Mouse (Mus musculus) embryonic facial prominence, embryonic 14.5 days (tissue): ENCODE results near the gene Fam162b. TPM values are rescaled to one million over a fixed set of nuclear protein-coding genes. Genes with fewer than 3 reads are reported as not detected.

Experiments
- ATAC-seq: fragments of 200-750 bp; cut with Nextera tagmentation; 2 replicates; pipeline ENCODE4 v1.8.0; 2017; ENCODE audit warnings: low read depth, moderate number of reproducible peaks, moderate TSS enrichment
- DNase-seq: peaks from one replicate; pipeline ENCODE4 v3.0.0-alpha.2; 2015; ENCODE audit warnings: low spot score
- H3K27ac ChIP-seq: fragments of 300-500 bp; sonication (generic); replicated peaks from 2 replicates; pipeline ENCODE4 v1.5.1; 2014; ENCODE audit warnings: low read depth, mild to moderate bottlenecking, low read length, moderate library complexity
- H3K27me3 ChIP-seq: fragments of 300-500 bp; sonication (generic); replicated peaks from 2 replicates; pipeline ENCODE4 v1.6.1; 2014; ENCODE audit warnings: low read length; ENCODE audit not compliant: control insufficient read depth, insufficient read depth
- H3K36me3 ChIP-seq: fragments of 300-500 bp; sonication (generic); 2 replicates; pipeline ENCODE4 v1.6.1; 2014; ENCODE audit warnings: low read length, mixed read lengths; ENCODE audit not compliant: control insufficient read depth, insufficient read depth
- H3K4me1 ChIP-seq: fragments of 300-500 bp; sonication (generic); 2 replicates; pipeline ENCODE4 v1.6.1; 2014; ENCODE audit warnings: antibody characterized with exemption, low read length; ENCODE audit not compliant: control insufficient read depth, insufficient read depth
- H3K4me2 ChIP-seq: fragments of 300-500 bp; sonication (generic); 2 replicates; pipeline ENCODE4 v1.6.1; 2014; ENCODE audit warnings: low read depth, mild to moderate bottlenecking, low read length, moderate library complexity, mixed read lengths
- H3K4me3 ChIP-seq: fragments of 300-500 bp; sonication (generic); 2 replicates; pipeline ENCODE4 v1.5.1; 2014; ENCODE audit warnings: low read depth, mild to moderate bottlenecking, low read length
- H3K9ac ChIP-seq: fragments of 300-500 bp; sonication (generic); 2 replicates; pipeline ENCODE4 v1.6.1; 2014; ENCODE audit warnings: low read depth, mild to moderate bottlenecking, low read length, moderate library complexity, mixed read lengths
- H3K9me3 ChIP-seq: fragments of 300-500 bp; sonication (generic); 2 replicates; pipeline ENCODE4 v1.6.1; 2016; ENCODE audit warnings: low read length; ENCODE audit not compliant: control insufficient read depth
- WGBS: fragments of 180-500 bp; shearing (Covaris S2); extraction: QIAGEN DNeasy Blood & Tissue Kit; methylation state at CpG from one replicate; pipeline ENCODE4 v1.1.7; 2014; 5-methylcytosine and 5-hydroxymethylcytosine counted together
- polyA plus RNA-seq: library from polyadenylated mRNA; unstranded; fragments of >200 nt; fragmentation: Nextera tagmentation; extraction: Ambion mirVana; gene quantifications from 2 replicates; pipeline ENCODE4 v1.2.1, GENCODE M21; 2014

Gene Fam162b
- polyA plus RNA-seq, result 1.5 and 2.3 TPM in 2 replicates

- Histone ChIP-seq H3K9me3 (no peaks in the 10 kb centered on the region), H3K27me3 (no peaks in the 10 kb centered on the region; the same call in 1 of the 2 replicates), H3K4me2 (peak within 1 kb of the TSS; percentile 62), H3K4me3 (peak within 1 kb of the TSS; percentile 22), H3K4me1 (no peaks in the 10 kb centered on the region), H3K36me3 (no peaks in the 10 kb centered on the region), H3K9ac (0 out of 2 replicates have a peak within 1 kb of the TSS, but pooled peaks have one; percentile 35), H3K27ac (no peak within 1 kb of the TSS)
- DNase-seq (peak; percentile 5), ATAC-seq (no peak)
- WGBS, result 1% methylated on average over 10 of the region's 19 CpGs
Measured at GRCm38 (mm10) chr10:51590139-51590574, at the start of gene Fam162b. Gene Fam162b (minus strand): TSS chr10:51590517.

- H3K4me3 ChIP-seq, result no peak within 1 kb of the TSS
- H3K36me3 ChIP-seq, result no peaks in the 10 kb centered on the region
- no peaks in the 10 kb centered on the region for H3K4me1 ChIP-seq
- H3K27ac ChIP-seq, result no peak within 1 kb of the TSS
- H3K9ac ChIP-seq, result no peak within 1 kb of the TSS
- H3K9me3 ChIP-seq, result no peaks in the 10 kb centered on the region
- H3K27me3 ChIP-seq, result no peaks in the 10 kb centered on the region
- no peak within 1 kb of the TSS for H3K4me2 ChIP-seq
- ATAC-seq (no peak), DNase-seq (peak; percentile 53)
- WGBS, result 40% methylated on average over 8 of the region's 8 CpGs
Measured at GRCm38 (mm10) chr10:51631411-51632136, 41.3 kb upstream of the Fam162b start, which contains the start of gene Gprc6a. Gene Gprc6a (minus strand): TSS chr10:51631461.

GRCm38 (mm10) chr10:51621193-51621592 is 30.9 kb upstream of the Fam162b start:
- no peak overlapping the region for H3K9ac ChIP-seq
- H3K36me3 ChIP-seq, result no peaks in the 10 kb centered on the region
- no peaks in the 10 kb centered on the region for H3K4me1 ChIP-seq
- DNase-seq, result no peak
- no peak overlapping the region for H3K27ac ChIP-seq
- no peak overlapping the region for H3K4me3 ChIP-seq
- ATAC-seq, result no peak
- H3K27me3 ChIP-seq, result no peaks in the 10 kb centered on the region
- WGBS, result 63% methylated on average over 3 of the region's 3 CpGs
- no peaks in the 10 kb centered on the region for H3K9me3 ChIP-seq
- no peak overlapping the region for H3K4me2 ChIP-seq

GRCm38 (mm10) chr10:51620126-51620525 is 29.8 kb upstream of the Fam162b start:
- no peak overlapping the region for H3K9ac ChIP-seq
- no peak overlapping the region for H3K4me3 ChIP-seq
- no peaks in the 10 kb centered on the region for H3K4me1 ChIP-seq
- no peaks in the 10 kb centered on the region for H3K9me3 ChIP-seq
- H3K27ac ChIP-seq, result no peak overlapping the region
- H3K36me3 ChIP-seq, result no peaks in the 10 kb centered on the region
- no peaks in the 10 kb centered on the region for H3K27me3 ChIP-seq
- no peak for ATAC-seq
- H3K4me2 ChIP-seq, result no peak overlapping the region
- no peak for DNase-seq
- WGBS, result 68% methylated on average over 7 of the region's 7 CpGs

- no peak for DNase-seq
- no peaks in the 10 kb centered on the region for H3K4me1 ChIP-seq
- H3K27ac ChIP-seq, result no peak overlapping the region
- ATAC-seq, result no peak
- no peak overlapping the region for H3K4me3 ChIP-seq
- no peaks in the 10 kb centered on the region for H3K9me3 ChIP-seq
- H3K36me3 ChIP-seq, result no peaks in the 10 kb centered on the region
- H3K4me2 ChIP-seq, result no peak overlapping the region
- WGBS, result 68% methylated on average over 2 of the region's 2 CpGs
- no peak overlapping the region for H3K9ac ChIP-seq
- no peaks in the 10 kb centered on the region for H3K27me3 ChIP-seq
Measured at GRCm38 (mm10) chr10:51618538-51618937, 28.2 kb upstream of the Fam162b start.

GRCm38 (mm10) chr10:51614826-51615590 is 24.7 kb upstream of the Fam162b start:
- Histone ChIP-seq H3K27ac (no peak overlapping the region), H3K9me3 (no peaks in the 10 kb centered on the region), H3K4me3 (no peak overlapping the region), H3K9ac (no peak overlapping the region), H3K27me3 (no peaks in the 10 kb centered on the region), H3K4me2 (no peak overlapping the region), H3K4me1 (no peaks in the 10 kb centered on the region), H3K36me3 (no peaks in the 10 kb centered on the region)
- DNase-seq (no peak), ATAC-seq (no peak)
- 61% methylated on average over 11 of the region's 11 CpGs for WGBS

GRCm38 (mm10) chr10:51613421-51613820 is 23.1 kb upstream of the Fam162b start:
- Histone ChIP-seq H3K4me3 (no peak overlapping the region), H3K4me1 (no peaks in the 10 kb centered on the region), H3K27me3 (no peaks in the 10 kb centered on the region), H3K4me2 (no peak overlapping the region), H3K9ac (no peak overlapping the region), H3K36me3 (no peaks in the 10 kb centered on the region), H3K27ac (no peak overlapping the region), H3K9me3 (no peaks in the 10 kb centered on the region)
- DNase-seq (no peak), ATAC-seq (no peak)
- whole genome bisulfite sequencing, result 72% methylated on average over 3 of the region's 3 CpGs

- no peaks in the 10 kb centered on the region for H3K9me3 ChIP-seq
- no peaks in the 10 kb centered on the region for H3K27me3 ChIP-seq
- H3K36me3 ChIP-seq, result no peaks in the 10 kb centered on the region
- no peak overlapping the region for H3K4me3 ChIP-seq
- no peak overlapping the region for H3K27ac ChIP-seq
- ATAC-seq (peak; percentile 30; the same call in 1 of the 2 replicates), DNase-seq (no peak)
- no peak overlapping the region for H3K9ac ChIP-seq
- H3K4me2 ChIP-seq, result no peak overlapping the region
- H3K4me1 ChIP-seq, result no peaks in the 10 kb centered on the region
- 69% methylated on average over 9 of the region's 9 CpGs for WGBS
Measured at GRCm38 (mm10) chr10:51611969-51612682, 21.8 kb upstream of the Fam162b start.
